Mouse (Mus musculus): ENCODE results near the gene Adgrg6.

Adgrg6 gene

GRCm38 (mm10) chr10:14391025-14391639, 154.3 kb downstream of the Adgrg6 start:
- peak; percentile 59 to 72 for DNase-seq (ENCODE audit: low spot score in 2 of 2)

GRCm38 (mm10) chr10:14385574-14385973, 159.9 kb downstream of the Adgrg6 start:
- no peak for DNase-seq (ENCODE audit: low spot score in 2 of 2)

GRCm38 (mm10) chr10:14365065-14365589, 180.3 kb downstream of the Adgrg6 start:
- DNase-seq (ENCODE audit: low spot score in 2 of 2): no peak

GRCm38 (mm10) chr10:14363226-14363625, 182.2 kb downstream of the Adgrg6 start:
- no peak for DNase-seq (ENCODE audit: low spot score in 2 of 2)

GRCm38 (mm10) chr10:14358271-14358670, 187.2 kb downstream of the Adgrg6 start:
- DNase-seq (ENCODE audit: low spot score in 2 of 2): no peak

Measured in cerebellum, postnatal 4 days (tissue).